Mouse (Mus musculus): Measurements from ENCODE around the gene Gpd1. TPM values are rescaled to one million over a fixed set of nuclear protein-coding genes. Genes with fewer than 3 reads are reported as not detected.
"Not testable (repeated sequence)": the region's sequence is repeated elsewhere in the genome, so short reads cannot be mapped to it uniquely, and the experiment has no call there.

The Gpd1 gene
- polyA plus RNA-seq, 1 experiment from 2014 or later: 1.6 TPM

GRCm38 (mm10) chr15:99725341-99726155 lies 8.2 kb downstream of the Gpd1 start, which contains the start of gene Cox14:
TSS of gene Cox14 (plus strand) at chr15:99725618.
- peak; percentile 95 for ATAC-seq (ENCODE audit: low FRiP score)
- H3K27ac ChIP-seq: peak within 1 kb of the TSS; percentile 94
- peak within 1 kb of the TSS; percentile 97 for H3K4me3 ChIP-seq
- WGBS: under 1% methylated on average over 60 of the region's 68 CpGs
- H3K27me3 ChIP-seq: no peaks in the 10 kb centered on the region
- peak within 1 kb of the TSS; percentile 96 for H3K9ac ChIP-seq
- peak within 1 kb of the TSS; percentile 81 for H3K4me2 ChIP-seq
- H3K9me3 ChIP-seq: no peaks in the 10 kb centered on the region
- H3K36me3 ChIP-seq: peaks cover 60% of the 10 kb centered on the region
- peaks cover 36% of the 10 kb centered on the region for H3K4me1 ChIP-seq (replicated peaks)

DNA sequence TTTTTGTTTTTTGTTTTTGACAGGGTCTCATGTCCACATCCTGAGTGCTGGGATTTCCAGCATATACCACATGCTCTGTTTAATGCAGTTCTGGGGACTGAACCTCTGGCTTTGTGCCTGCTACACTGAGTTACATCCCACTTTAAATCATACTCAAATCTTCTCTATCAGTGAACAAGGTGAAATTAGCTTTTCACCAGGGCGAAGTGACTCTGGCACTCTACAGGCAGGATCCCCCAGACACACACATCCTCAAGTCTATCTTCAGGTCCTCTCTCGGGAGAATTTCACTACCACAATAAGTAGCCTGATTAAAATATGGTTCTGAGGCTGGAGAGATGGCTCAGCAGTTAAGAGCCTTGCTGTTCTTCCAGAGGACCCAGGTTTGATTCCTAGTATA lies 9.2 kb downstream of the Gpd1 start:
- peak overlapping the region; percentile 96 for H3K9ac ChIP-seq
- H3K27me3 ChIP-seq: no peaks in the 10 kb centered on the region
- peak overlapping the region; percentile 81 for H3K4me2 ChIP-seq
- peaks cover 36% of the 10 kb centered on the region for H3K4me1 ChIP-seq (replicated peaks)
- 81% methylated on average over 2 of the region's 2 CpGs for WGBS
- H3K9me3 ChIP-seq: no peaks in the 10 kb centered on the region
- ATAC-seq (ENCODE audit: low FRiP score): no peak
- peak overlapping the region; percentile 97 for H3K4me3 ChIP-seq
- H3K36me3 ChIP-seq: peaks cover 54% of the 10 kb centered on the region
- H3K27ac ChIP-seq: no peak overlapping the region

- H3K4me3 ChIP-seq; H3K27me3 ChIP-seq; H3K9me3 ChIP-seq; H3K27ac ChIP-seq; H3K4me2 ChIP-seq; ATAC-seq (ENCODE audit: low FRiP score); H3K9ac ChIP-seq: not testable (repeated sequence)
- Histone ChIP-seq H3K36me3 (peaks cover 51% of the 10 kb centered on the region), H3K4me1 (replicated peaks) (peaks cover 36% of the 10 kb centered on the region)
- 91% methylated on average over 4 of the region's 5 CpGs for WGBS
Observed at GRCm38 (mm10) chr15:99727039-99727438, 9.7 kb downstream of the Gpd1 start.

GRCm38 (mm10) chr15:99727525-99727924 lies 10.2 kb downstream of the Gpd1 start:
- Histone ChIP-seq H3K36me3 (peaks cover 47% of the 10 kb centered on the region), H3K4me3 (no peak overlapping the region), H3K4me2 (no peak overlapping the region), H3K27ac (no peak overlapping the region), H3K4me1 (replicated peaks) (peaks cover 36% of the 10 kb centered on the region), H3K27me3 (no peaks in the 10 kb centered on the region), H3K9me3 (no peaks in the 10 kb centered on the region), H3K9ac (no peak overlapping the region)
- ATAC-seq (ENCODE audit: low FRiP score): no peak
- WGBS: 97% methylated on average over 12 of the region's 12 CpGs

DNA sequence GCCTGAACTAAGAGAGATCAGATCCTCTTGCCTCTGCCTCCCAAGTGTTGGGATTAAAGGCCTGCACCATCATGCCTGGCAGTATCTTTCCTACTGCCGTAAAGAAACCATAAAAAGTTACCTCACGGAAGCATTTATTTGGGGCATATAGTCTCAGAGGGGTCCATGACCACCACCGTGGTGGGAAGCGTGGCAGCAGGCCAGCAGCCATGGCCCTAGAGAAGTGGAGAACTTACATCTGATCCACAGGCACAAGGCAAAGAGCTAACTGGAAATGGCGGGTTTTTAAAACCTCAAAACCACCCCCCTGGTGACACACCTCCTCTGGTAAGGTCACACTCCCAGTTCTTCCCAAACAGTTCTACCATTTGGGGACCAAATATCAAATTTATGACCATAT lies 10.9 kb downstream of the Gpd1 start:
- Histone ChIP-seq H3K27me3 (no peaks in the 10 kb centered on the region), H3K27ac (no peak overlapping the region), H3K4me3 (no peak overlapping the region), H3K9ac (no peak overlapping the region), H3K36me3 (peaks cover 46% of the 10 kb centered on the region), H3K4me1 (replicated peaks) (peaks cover 31% of the 10 kb centered on the region), H3K4me2 (no peak overlapping the region), H3K9me3 (no peaks in the 10 kb centered on the region)
- ATAC-seq (ENCODE audit: low FRiP score): no peak
- 98% methylated on average over 5 of the region's 5 CpGs for WGBS

GRCm38 (mm10) chr15:99729056-99729783 lies 11.9 kb downstream of the Gpd1 start:
- Histone ChIP-seq H3K27ac (no peak overlapping the region), H3K27me3 (no peaks in the 10 kb centered on the region), H3K9ac (no peak overlapping the region), H3K9me3 (no peaks in the 10 kb centered on the region), H3K4me3 (no peak overlapping the region), H3K36me3 (peaks cover 48% of the 10 kb centered on the region), H3K4me2 (no peak overlapping the region), H3K4me1 (replicated peaks) (peaks cover 21% of the 10 kb centered on the region)
- no peak for ATAC-seq (ENCODE audit: low FRiP score)
- WGBS: 97% methylated on average over 4 of the region's 4 CpGs

- H3K9me3 ChIP-seq: no peaks in the 10 kb centered on the region
- no peak overlapping the region for H3K4me2 ChIP-seq
- no peak overlapping the region for H3K9ac ChIP-seq
- H3K4me1 ChIP-seq (replicated peaks): peaks cover 9% of the 10 kb centered on the region
- peaks cover 66% of the 10 kb centered on the region for H3K36me3 ChIP-seq
- no peak overlapping the region for H3K27ac ChIP-seq
- no peak overlapping the region for H3K4me3 ChIP-seq
- 100% methylated on average over 2 of the region's 2 CpGs for WGBS
- no peak for ATAC-seq (ENCODE audit: low FRiP score)
- H3K27me3 ChIP-seq: no peaks in the 10 kb centered on the region
Observed at GRCm38 (mm10) chr15:99731167-99731566, 13.9 kb downstream of the Gpd1 start.

- H3K4me2 ChIP-seq: no peak overlapping the region
- H3K9me3 ChIP-seq: no peaks in the 10 kb centered on the region
- no peak for ATAC-seq (ENCODE audit: low FRiP score)
- no peak overlapping the region for H3K4me3 ChIP-seq
- H3K4me1 ChIP-seq (replicated peaks): peaks cover 4% of the 10 kb centered on the region
- H3K27me3 ChIP-seq: no peaks in the 10 kb centered on the region
- H3K36me3 ChIP-seq: peaks cover 72% of the 10 kb centered on the region
- H3K9ac ChIP-seq: no peak overlapping the region
- no peak overlapping the region for H3K27ac ChIP-seq
- WGBS: 89% methylated on average over 3 of the region's 3 CpGs
Observed at GRCm38 (mm10) chr15:99731678-99732077, 14.4 kb downstream of the Gpd1 start.

DNA sequence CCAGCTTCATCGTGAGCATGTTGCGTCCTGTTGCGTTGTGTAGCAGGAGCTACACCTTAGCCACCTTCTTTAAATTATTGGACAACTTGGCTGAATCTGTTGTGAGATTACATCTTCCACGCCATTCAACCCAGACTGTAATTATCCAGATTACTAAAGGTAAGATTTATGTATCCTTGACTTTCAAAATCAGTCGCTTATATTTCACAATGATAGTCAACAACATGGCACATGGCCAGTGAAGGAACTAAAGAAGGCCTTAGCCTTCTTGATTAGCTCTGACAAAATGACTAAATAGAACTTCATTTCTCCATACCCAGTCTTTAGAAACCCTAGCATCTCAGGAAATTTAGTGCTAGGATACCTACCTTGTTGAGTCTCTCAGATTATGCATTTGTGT lies 15.9 kb downstream of the Gpd1 start:
- H3K9me3 ChIP-seq: no peaks in the 10 kb centered on the region
- H3K4me1 ChIP-seq (replicated peaks): no peaks in the 10 kb centered on the region
- no peak for ATAC-seq (ENCODE audit: low FRiP score)
- H3K27ac ChIP-seq: no peak overlapping the region
- H3K36me3 ChIP-seq: peaks cover 77% of the 10 kb centered on the region
- H3K27me3 ChIP-seq: no peaks in the 10 kb centered on the region
- WGBS: over 99% methylated on average over 5 of the region's 5 CpGs
- no peak overlapping the region for H3K4me2 ChIP-seq
- no peak overlapping the region for H3K4me3 ChIP-seq
- no peak overlapping the region for H3K9ac ChIP-seq

DNA sequence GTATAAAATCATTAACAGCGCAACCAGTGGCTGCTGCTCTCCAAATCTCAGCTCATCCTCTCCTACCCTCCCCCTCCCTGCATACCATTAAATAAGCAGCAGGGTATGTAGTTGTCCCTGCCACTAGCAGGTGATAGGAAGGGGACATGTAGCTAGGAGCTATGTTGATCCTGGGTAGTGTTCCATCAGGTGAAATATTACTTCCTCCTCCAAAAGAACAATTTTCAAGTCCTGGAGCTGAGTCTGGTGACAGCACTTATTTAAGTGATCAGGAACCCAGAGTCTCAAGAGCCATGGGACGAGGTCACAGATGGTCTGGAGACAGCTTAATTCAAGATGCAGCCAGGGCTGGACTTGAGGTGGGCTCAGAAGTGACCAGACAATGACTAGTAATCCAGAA lies 18.3 kb downstream of the Gpd1 start:
- no peak overlapping the region for H3K4me3 ChIP-seq
- H3K4me1 ChIP-seq (replicated peaks): no peaks in the 10 kb centered on the region
- no peak for ATAC-seq (ENCODE audit: low FRiP score)
- no peak overlapping the region for H3K9ac ChIP-seq
- no peak overlapping the region for H3K27ac ChIP-seq
- 89% methylated on average over 2 of the region's 2 CpGs for WGBS
- H3K27me3 ChIP-seq: no peaks in the 10 kb centered on the region
- H3K9me3 ChIP-seq: no peaks in the 10 kb centered on the region
- peaks cover 81% of the 10 kb centered on the region for H3K36me3 ChIP-seq
- no peak overlapping the region for H3K4me2 ChIP-seq

GRCm38 (mm10) chr15:99736675-99737074 lies 19.4 kb downstream of the Gpd1 start:
- 92% methylated on average over 11 of the region's 11 CpGs for WGBS
- H3K27me3 ChIP-seq: no peaks in the 10 kb centered on the region
- no peak for ATAC-seq (ENCODE audit: low FRiP score)
- H3K36me3 ChIP-seq: peaks cover 87% of the 10 kb centered on the region
- no peak overlapping the region for H3K4me3 ChIP-seq
- H3K4me2 ChIP-seq: no peak overlapping the region
- no peak overlapping the region for H3K9ac ChIP-seq
- H3K9me3 ChIP-seq: no peaks in the 10 kb centered on the region
- H3K27ac ChIP-seq: no peak overlapping the region
- no peaks in the 10 kb centered on the region for H3K4me1 ChIP-seq (replicated peaks)

DNA sequence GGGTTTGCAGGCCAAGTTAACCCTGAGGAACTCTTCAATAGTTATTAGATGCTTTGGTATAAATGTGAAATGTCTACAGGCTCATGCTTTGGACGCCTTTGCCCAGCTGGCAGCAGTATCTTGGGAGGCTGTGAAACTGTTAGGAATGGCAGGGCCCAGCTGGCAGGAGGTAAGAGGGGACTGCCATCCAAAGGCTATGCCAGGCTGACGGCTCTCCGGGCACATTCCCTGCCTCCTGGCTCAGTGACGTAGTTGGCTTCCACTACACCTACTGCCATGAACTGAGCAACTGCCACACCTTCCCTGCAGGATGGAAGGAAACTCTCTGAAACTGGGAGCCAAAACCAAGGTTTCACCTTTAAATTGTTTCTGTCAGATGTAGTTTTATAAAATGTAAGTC lies 22.9 kb downstream of the Gpd1 start:
- Histone ChIP-seq H3K36me3 (peaks cover 90% of the 10 kb centered on the region), H3K4me3 (no peak overlapping the region), H3K9me3 (no peaks in the 10 kb centered on the region), H3K27me3 (no peaks in the 10 kb centered on the region), H3K27ac (no peak overlapping the region), H3K4me1 (replicated peaks) (no peaks in the 10 kb centered on the region), H3K4me2 (no peak overlapping the region), H3K9ac (no peak overlapping the region)
- WGBS: 96% methylated on average over 4 of the region's 4 CpGs
- ATAC-seq (ENCODE audit: low FRiP score): no peak
